ENCODE assay signal across 29 mouse cellular contexts in genomic region chr7:112909164-112909563, GRCm38 (mm10). TPM values are rescaled to one million over a fixed set of nuclear protein-coding genes. Genes with fewer than 3 reads are reported as not detected.
"Had no signal": no experiment of that assay in that cellular context is flagged by ENCODE, and none has a peak within 500 bp of the region (broad histone marks: within the 10 kb centered on the region; RNA-seq: fewer than 3 reads in every experiment).

No protein-coding gene starts in this region.

- H3K4me2 ChIP-seq: embryonic facial prominence, embryonic 12.5 days; embryonic facial prominence, embryonic 13.5 days; embryonic facial prominence, embryonic 15.5 days; forebrain, embryonic 12.5 days; forebrain, embryonic 13.5 days; forebrain, embryonic 15.5 days had no signal

- H3K9me3 ChIP-seq: embryonic facial prominence, embryonic 10.5 days; embryonic facial prominence, embryonic 12.5 days; embryonic facial prominence, embryonic 13.5 days; embryonic facial prominence, embryonic 15.5 days; forebrain, embryonic 10.5 days; forebrain, embryonic 12.5 days; forebrain, embryonic 13.5 days; forebrain, embryonic 15.5 days had no signal

- H3K4me1 ChIP-seq: embryonic facial prominence, embryonic 12.5 days; forebrain, embryonic 13.5 days; forebrain, embryonic 15.5 days had no signal

- H3K27me3 ChIP-seq: embryonic facial prominence, embryonic 12.5 days; embryonic facial prominence, embryonic 13.5 days; embryonic facial prominence, embryonic 15.5 days; forebrain, embryonic 12.5 days; forebrain, embryonic 13.5 days; forebrain, embryonic 15.5 days had no signal

- H3K36me3 ChIP-seq: embryonic facial prominence, embryonic 12.5 days; forebrain, embryonic 15.5 days had no signal

- DNase-seq: cerebellum, adult 2 months; cerebellum, adult 8-10 months; cerebellum, adult 9-10 months; cerebellum, adult 9-11 months; cerebellum, postnatal 10 days; cerebellum, postnatal 14 days; cerebellum, postnatal 25 days; cerebellum, postnatal 36 days; embryo, embryonic 11 days; forebrain, postnatal 0 days; gastrocnemius, adult 2 months; gastrocnemius, postnatal 10 days; gastrocnemius, postnatal 14 days; gastrocnemius, postnatal 25 days; gastrocnemius, postnatal 36 days; heart, adult 18-20 months had no signal

- H3K27ac ChIP-seq: embryonic facial prominence, embryonic 10.5 days; embryonic facial prominence, embryonic 12.5 days; embryonic facial prominence, embryonic 13.5 days; embryonic facial prominence, embryonic 15.5 days; forebrain, embryonic 10.5 days; forebrain, embryonic 12.5 days; forebrain, embryonic 13.5 days; forebrain, embryonic 15.5 days; gastrocnemius, adult 2 months had no signal

- H3K4me3 ChIP-seq: embryonic facial prominence, embryonic 10.5 days; embryonic facial prominence, embryonic 12.5 days; embryonic facial prominence, embryonic 13.5 days; embryonic facial prominence, embryonic 15.5 days; erythroblast, embryonic 14.5 days; forebrain, embryonic 10.5 days; forebrain, embryonic 12.5 days; forebrain, embryonic 13.5 days; forebrain, embryonic 15.5 days; gastrocnemius, adult 2 months had no signal

- H3K9ac ChIP-seq: embryonic facial prominence, embryonic 12.5 days; embryonic facial prominence, embryonic 13.5 days; embryonic facial prominence, embryonic 15.5 days; forebrain, embryonic 12.5 days; forebrain, embryonic 13.5 days; forebrain, embryonic 15.5 days; forebrain, postnatal 0 days had no signal

- ATAC-seq: forebrain, embryonic 13.5 days; forebrain, embryonic 14.5 days; forebrain, embryonic 15.5 days; forebrain, embryonic 16.5 days; forebrain, postnatal 0 days had no signal

RNA-seq across cellular contexts. Expression of gene Rassf10, which starts 44.6 kb away (rescaled TPM):
- total RNA-seq: common myeloid progenitor, adult 5-6 weeks; granulocyte monocyte progenitor cell, adult 5-6 weeks had no signal
- polyA plus RNA-seq: erythroblast, embryonic 14.5 days had no signal
